Mouse (Mus musculus) kidney, embryonic 14.5 days (tissue): ENCODE results near the gene St6galnac4. TPM values are rescaled to one million over a fixed set of nuclear protein-coding genes. Genes with fewer than 3 reads are reported as not detected.

ENCODE experiments used
- ATAC-seq: fragments of 200-750 bp; cut with Nextera tagmentation; 2 replicates; pipeline ENCODE4 v1.8.0; 2017; ENCODE audit warnings: moderate number of reproducible peaks, mild to moderate bottlenecking, moderate TSS enrichment, moderate library complexity; ENCODE audit not compliant: low FRiP score, low TSS enrichment
- H3K27ac ChIP-seq: fragments of 300-500 bp; sonication (generic); 2 replicates; pipeline ENCODE4 v1.5.1; 2014; ENCODE audit warnings: low read depth, mild to moderate bottlenecking, low read length, moderate library complexity, mixed read lengths
- H3K27me3 ChIP-seq: fragments of 300-500 bp; sonication (generic); 2 replicates; pipeline ENCODE4 v1.6.1; 2014; ENCODE audit warnings: mild to moderate bottlenecking, low read length; ENCODE audit not compliant: control insufficient read depth, insufficient read depth
- H3K36me3 ChIP-seq: fragments of 300-500 bp; sonication (generic); 2 replicates; pipeline ENCODE4 v1.6.1; 2014; ENCODE audit warnings: low read length, mixed read lengths; ENCODE audit not compliant: control insufficient read depth, insufficient read depth
- H3K4me1 ChIP-seq: fragments of 300-500 bp; sonication (generic); 2 replicates; pipeline ENCODE4 v1.6.1; 2014; ENCODE audit warnings: low read length, mixed read lengths; ENCODE audit not compliant: control insufficient read depth, insufficient read depth
- H3K4me2 ChIP-seq: fragments of 300-500 bp; sonication (generic); replicated peaks from 2 replicates; pipeline ENCODE4 v1.6.1; 2014; ENCODE audit warnings: low read depth, mild to moderate bottlenecking, low read length
- H3K4me3 ChIP-seq: fragments of 300-500 bp; sonication (generic); 2 replicates; pipeline ENCODE4 v1.5.1; 2014; ENCODE audit warnings: mild to moderate bottlenecking, low read length
- H3K9ac ChIP-seq: fragments of 300-500 bp; sonication (generic); 2 replicates; pipeline ENCODE4 v1.6.1; 2014; ENCODE audit warnings: low read depth, mild to moderate bottlenecking, low read length, moderate library complexity
- H3K9me3 ChIP-seq: fragments of 300-500 bp; sonication (generic); 2 replicates; pipeline ENCODE4 v1.6.1; 2016; ENCODE audit warnings: low read length; ENCODE audit not compliant: control insufficient read depth
- WGBS: fragments of 180-500 bp; shearing (Covaris S2); extraction: QIAGEN DNeasy Blood & Tissue Kit; methylation state at CpG from one replicate; pipeline ENCODE4 v1.1.7; 2014; 5-methylcytosine and 5-hydroxymethylcytosine counted together
- polyA plus RNA-seq: library from polyadenylated mRNA; unstranded; fragments of >200 nt; fragmentation: Nextera tagmentation; extraction: Ambion mirVana; gene quantifications from 2 replicates; pipeline ENCODE4 v1.2.1, GENCODE M21; 2014

The St6galnac4 gene
- polyA plus RNA-seq, 1 experiment from 2014 or later = 20.0 TPM

DNA sequence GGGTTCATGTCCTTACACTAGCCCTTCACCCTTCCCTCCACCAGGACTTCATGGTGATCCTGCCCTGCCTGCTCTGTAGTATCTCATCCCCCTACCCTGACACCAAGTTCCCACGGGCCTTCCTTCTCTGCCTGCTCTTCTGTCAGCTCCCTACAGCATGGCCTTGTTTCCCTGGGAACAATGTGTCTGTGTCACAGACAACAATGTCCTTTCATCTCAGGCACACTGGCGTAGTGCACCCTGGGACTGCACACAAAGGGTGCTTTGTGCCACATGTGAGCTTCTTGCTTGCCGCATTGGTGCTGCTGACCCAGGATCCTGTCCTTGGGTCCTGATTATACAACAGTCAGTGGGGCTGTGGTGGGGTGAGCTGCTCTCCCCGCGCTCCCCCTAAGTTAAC is 27.3 kb upstream of the St6galnac4 start:
- H3K27ac ChIP-seq = no peak overlapping the region
- H3K9ac ChIP-seq = no peak overlapping the region
- no peak overlapping the region for H3K4me3 ChIP-seq
- peaks cover 38% of the 10 kb centered on the region for H3K36me3 ChIP-seq
- no peak overlapping the region for H3K4me2 ChIP-seq
- no peaks in the 10 kb centered on the region for H3K27me3 ChIP-seq
- H3K9me3 ChIP-seq = no peaks in the 10 kb centered on the region
- 0 out of 2 replicates have a peak, but pooled peaks have one; percentile 28 for ATAC-seq
- 67% methylated on average over 5 of the region's 5 CpGs for WGBS
- 0 out of 2 replicates have a peak, but pooled peaks cover 4% of the 10 kb centered on the region for H3K4me1 ChIP-seq

DNA sequence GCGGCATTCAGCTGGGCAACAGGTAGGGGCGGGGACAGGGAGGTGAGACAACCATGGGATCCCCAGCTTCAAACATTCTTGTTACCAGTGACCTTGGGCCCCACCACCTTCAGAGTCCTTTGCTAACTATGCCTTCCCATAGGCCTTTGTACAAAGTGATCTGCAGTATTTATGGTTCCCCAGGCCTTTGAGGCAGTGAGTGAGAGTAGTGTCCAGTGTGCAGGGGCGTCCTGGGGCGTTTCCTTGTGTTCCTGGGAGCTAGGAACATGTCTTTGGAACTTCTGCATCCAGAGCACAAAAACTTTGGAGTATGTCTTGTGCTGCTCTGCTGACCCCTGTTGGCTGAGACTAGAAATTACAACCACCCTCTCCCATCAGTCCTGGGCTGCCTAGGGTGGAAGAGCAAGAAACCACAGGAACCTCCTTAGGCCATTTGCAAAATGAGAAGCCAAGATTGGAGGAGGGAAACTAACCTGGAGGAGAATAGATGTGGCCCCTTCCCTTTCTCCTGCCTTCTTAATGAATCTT is 20.3 kb upstream of the St6galnac4 start:
- Histone ChIP-seq H3K4me1 (peaks cover 4% of the 10 kb centered on the region; the same call in 1 of the 2 replicates), H3K9me3 (no peaks in the 10 kb centered on the region), H3K27me3 (no peaks in the 10 kb centered on the region), H3K36me3 (peaks cover 52% of the 10 kb centered on the region), H3K9ac (no peak overlapping the region), H3K4me2 (no peak overlapping the region), H3K27ac (no peak overlapping the region), H3K4me3 (no peak overlapping the region)
- no peak for ATAC-seq
- 48% methylated on average over 4 of the region's 4 CpGs for WGBS

DNA sequence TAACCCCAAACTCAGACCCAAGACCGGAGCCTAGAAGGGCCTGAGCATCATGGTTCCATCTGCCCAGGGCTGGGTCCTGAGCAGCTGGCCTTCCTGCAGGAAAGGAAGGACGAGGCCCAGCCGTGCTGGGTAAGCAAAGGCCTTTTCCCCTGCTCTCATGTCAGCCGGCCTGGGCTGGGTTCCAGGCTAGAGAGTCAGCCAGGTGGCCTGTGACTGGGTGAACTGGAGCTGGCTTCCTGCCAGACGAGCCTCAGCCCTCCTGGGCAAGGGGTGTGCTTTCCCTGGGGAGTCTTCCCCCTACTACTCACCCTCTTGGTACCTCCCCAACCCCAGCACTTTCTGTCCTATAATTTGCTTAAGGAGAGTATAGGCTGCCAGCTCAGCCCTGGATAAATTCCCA is 18.7 kb upstream of the St6galnac4 start:
- no peak for ATAC-seq
- Histone ChIP-seq H3K4me2 (no peak overlapping the region), H3K4me1 (peaks cover 6% of the 10 kb centered on the region; the same call in 1 of the 2 replicates), H3K9me3 (no peaks in the 10 kb centered on the region), H3K4me3 (no peak overlapping the region), H3K27ac (no peak overlapping the region), H3K27me3 (no peaks in the 10 kb centered on the region), H3K36me3 (peaks cover 47% of the 10 kb centered on the region), H3K9ac (no peak overlapping the region)
- WGBS = 78% methylated on average over 5 of the region's 5 CpGs

DNA sequence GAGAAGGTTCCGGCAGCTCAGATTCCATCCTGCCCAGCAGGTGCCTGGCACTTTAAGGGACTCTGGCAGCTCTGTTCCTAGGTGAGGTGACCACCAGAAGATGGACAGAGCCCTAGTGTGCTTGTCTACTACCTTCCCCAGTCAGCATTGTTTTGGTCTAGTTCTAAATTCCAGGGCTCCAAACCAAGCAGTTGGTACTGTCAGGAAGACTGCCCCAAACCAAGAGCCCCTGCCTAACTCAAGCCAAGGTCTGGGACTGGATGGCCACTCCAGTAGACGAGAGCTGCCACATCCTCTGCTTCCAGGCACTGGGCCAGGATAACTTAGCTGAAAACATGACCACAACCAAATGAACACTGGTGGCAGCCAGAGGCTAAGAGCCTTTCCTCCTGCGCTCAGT is 18.0 kb upstream of the St6galnac4 start:
- Histone ChIP-seq H3K9me3 (no peaks in the 10 kb centered on the region), H3K4me1 (peaks cover 6% of the 10 kb centered on the region; the same call in 1 of the 2 replicates), H3K4me3 (no peak overlapping the region), H3K4me2 (no peak overlapping the region), H3K9ac (no peak overlapping the region), H3K36me3 (peaks cover 40% of the 10 kb centered on the region), H3K27me3 (no peaks in the 10 kb centered on the region), H3K27ac (no peak overlapping the region)
- WGBS = 90% methylated on average over 3 of the region's 3 CpGs
- ATAC-seq = no peak

DNA sequence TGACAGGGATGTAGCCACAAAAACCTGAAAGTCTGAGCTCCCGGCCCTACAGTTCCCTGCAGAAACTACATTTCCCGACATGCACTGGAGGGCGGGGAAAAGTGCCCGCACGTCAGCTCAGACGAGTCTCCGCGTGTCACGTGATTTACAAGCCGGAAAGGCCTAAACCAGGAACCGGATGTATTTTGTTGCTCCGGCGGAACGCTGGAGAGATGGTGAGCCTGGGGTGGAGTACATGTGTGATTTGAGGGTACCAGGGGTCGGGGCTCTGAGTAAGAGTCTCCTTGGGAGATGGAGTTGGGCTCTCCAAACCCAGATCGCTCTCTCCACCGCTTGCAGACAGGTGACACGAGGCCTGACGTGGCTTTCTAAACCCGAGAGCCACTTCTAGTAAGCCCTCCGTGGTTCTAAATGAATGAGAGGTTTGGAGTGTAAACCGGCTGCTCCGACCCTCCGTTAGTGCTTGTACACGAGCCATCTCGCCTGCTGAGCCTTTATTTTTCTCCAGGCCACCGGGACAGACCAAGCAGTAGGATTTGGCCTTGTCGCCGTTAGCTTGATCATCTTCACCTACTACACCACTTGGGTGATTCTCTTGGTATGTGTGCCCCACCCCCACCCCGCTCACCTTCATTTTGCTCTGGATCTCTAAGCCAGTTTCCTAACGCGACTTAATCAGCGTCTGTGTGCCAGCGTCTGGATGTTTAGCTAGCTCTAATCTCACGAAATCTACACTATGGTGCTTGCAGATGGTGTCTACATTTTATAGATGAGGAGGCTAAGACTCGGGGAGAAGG is 16.0 kb upstream of the St6galnac4 start, which contains the start of gene Dpm2:
Gene Dpm2 (plus strand): TSS at position 161 of the 797 bp plus-strand sequence.
- H3K27me3 ChIP-seq = no peaks in the 10 kb centered on the region; the same call in 1 of the 2 replicates
- H3K4me2 ChIP-seq = peak within 1 kb of the TSS; percentile 85
- H3K4me1 ChIP-seq = peaks cover 11% of the 10 kb centered on the region
- H3K9ac ChIP-seq = peak within 1 kb of the TSS; percentile 80
- peak within 1 kb of the TSS; percentile 86 for H3K4me3 ChIP-seq
- peak within 1 kb of the TSS; percentile 42; the same call in 1 of the 2 replicates for H3K27ac ChIP-seq
- WGBS = under 1% methylated on average over 36 of the region's 36 CpGs
- ATAC-seq = peak; percentile 81
- no peaks in the 10 kb centered on the region for H3K9me3 ChIP-seq
- peaks cover 21% of the 10 kb centered on the region for H3K36me3 ChIP-seq

DNA sequence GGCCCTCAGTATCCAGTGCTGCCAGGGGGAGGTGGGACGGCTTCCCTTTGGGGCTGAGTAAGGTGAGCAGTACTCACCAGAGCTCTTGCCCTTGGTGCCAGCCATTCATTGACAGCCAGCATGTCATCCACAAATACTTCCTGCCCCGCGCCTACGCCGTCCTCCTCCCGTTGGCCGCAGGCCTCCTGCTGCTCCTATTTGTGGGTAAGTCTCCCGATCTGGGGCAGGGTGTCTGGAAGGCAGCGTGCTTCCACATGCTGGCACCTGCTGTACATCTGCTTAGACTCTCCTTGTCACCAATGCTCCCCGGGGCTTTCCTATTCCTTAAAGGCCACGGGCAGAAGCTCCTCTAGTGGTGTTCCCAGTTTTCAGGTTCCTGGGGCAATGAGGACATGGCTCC is 14.7 kb upstream of the St6galnac4 start:
- no peak overlapping the region for H3K27ac ChIP-seq
- no peak overlapping the region for H3K4me3 ChIP-seq
- no peaks in the 10 kb centered on the region for H3K9me3 ChIP-seq
- H3K4me1 ChIP-seq = peaks cover 11% of the 10 kb centered on the region
- H3K36me3 ChIP-seq = peaks cover 11% of the 10 kb centered on the region
- no peak overlapping the region for H3K9ac ChIP-seq
- H3K27me3 ChIP-seq = no peaks in the 10 kb centered on the region; the same call in 1 of the 2 replicates
- no peak for ATAC-seq
- 92% methylated on average over 11 of the region's 11 CpGs for WGBS
- no peak overlapping the region for H3K4me2 ChIP-seq

DNA sequence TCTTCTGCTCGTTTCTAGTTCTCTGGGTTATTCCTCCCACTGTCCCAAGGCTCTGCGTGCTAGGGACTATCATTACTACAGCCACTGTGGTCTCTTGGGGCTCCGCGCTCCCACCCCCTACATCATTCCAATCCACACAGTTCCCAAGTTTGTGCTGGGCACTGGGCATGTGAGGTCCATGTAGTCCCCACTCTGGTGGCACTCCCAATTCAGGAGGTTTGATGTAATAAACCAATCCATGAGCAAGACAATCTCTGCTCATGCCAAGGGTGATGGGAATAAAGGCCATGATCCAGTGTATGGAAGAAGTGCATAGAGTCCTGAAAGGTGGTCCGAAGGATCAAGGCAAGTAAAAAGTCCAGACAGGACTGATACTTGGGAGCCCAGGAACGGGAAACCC is 12.4 kb upstream of the St6galnac4 start, which contains the start of gene Pip5kl1:
Gene Pip5kl1 (plus strand): TSS at position 301 of the 400 bp plus-strand sequence.
- ATAC-seq = no peak
- no peaks in the 10 kb centered on the region for H3K9me3 ChIP-seq
- H3K4me3 ChIP-seq = peak within 1 kb of the TSS; percentile 37
- no peaks in the 10 kb centered on the region for H3K36me3 ChIP-seq
- H3K4me1 ChIP-seq = peaks cover 11% of the 10 kb centered on the region
- peak within 1 kb of the TSS; percentile 38 for H3K9ac ChIP-seq
- peak within 1 kb of the TSS; percentile 79 for H3K4me2 ChIP-seq
- H3K27me3 ChIP-seq = peaks cover 4% of the 10 kb centered on the region; the same call in 1 of the 2 replicates
- WGBS = 83% methylated on average over 6 of the region's 6 CpGs
- H3K27ac ChIP-seq = no peak within 1 kb of the TSS

DNA sequence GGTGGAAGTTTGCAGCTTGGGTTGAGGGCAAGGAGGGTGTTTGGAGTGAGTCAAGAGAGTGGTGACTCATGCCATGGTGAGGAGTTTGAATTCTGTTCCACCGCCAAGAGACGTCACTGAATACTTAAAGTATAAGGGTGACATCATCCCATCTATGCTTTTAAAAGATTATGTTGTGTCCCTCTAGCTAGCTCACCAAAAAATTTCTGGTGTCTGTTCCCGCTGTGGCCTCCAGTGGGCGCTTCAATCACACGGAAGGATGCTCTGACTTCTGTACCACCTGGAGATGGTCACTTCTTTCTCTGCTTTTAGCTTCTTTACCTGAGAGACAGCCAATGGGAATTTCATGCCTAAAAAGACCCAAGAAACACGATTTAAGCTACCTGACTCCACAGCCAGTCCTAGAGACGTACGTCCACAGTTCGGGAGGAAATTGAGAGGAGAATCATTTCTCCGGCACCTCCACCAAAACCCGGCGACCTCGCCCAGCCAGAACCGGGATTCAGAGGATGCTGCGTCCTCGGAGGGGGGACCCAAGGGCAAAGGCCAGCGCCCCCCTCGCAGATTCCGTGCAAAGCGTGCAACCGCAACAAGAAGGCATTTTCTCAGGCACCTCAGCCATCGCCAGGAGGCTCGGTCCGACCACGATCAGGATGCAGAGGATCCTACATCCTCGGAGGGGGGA is 11.9 kb upstream of the St6galnac4 start:
- Histone ChIP-seq H3K27ac (no peak overlapping the region), H3K9ac (peak overlapping the region; percentile 38), H3K9me3 (no peaks in the 10 kb centered on the region), H3K4me2 (peak overlapping the region; percentile 79), H3K4me3 (peak overlapping the region; percentile 37), H3K4me1 (peaks cover 11% of the 10 kb centered on the region), H3K36me3 (no peaks in the 10 kb centered on the region), H3K27me3 (peaks cover 4% of the 10 kb centered on the region; the same call in 1 of the 2 replicates)
- ATAC-seq = no peak
- WGBS = 2% methylated on average over 26 of the region's 26 CpGs
